Mouse (Mus musculus) cerebellum, adult 2 months (tissue): ENCODE measurements at regions not wholly inside any gene's neighbourhood (a gene's known extent, or its start where the extent isn't known, plus 50 kb on each side); places are given as distances from the start of the nearest gene placed in this dataset.

Source experiments
- DNase-seq, 2 experiments: peaks; one replicate each; pipeline ENCODE4 v3.0.0; 2021
- H3K27ac ChIP-seq: fragments of 200-500 bp; 2 replicates; pipeline ENCODE4 v1.5.1; 2012; ENCODE audit warnings: low read length, control low read depth, inconsistent platforms; ENCODE audit not compliant: insufficient read depth
- H3K27me3 ChIP-seq: fragments of 200-500 bp; 2 replicates; pipeline ENCODE4 v1.6.1; 2012; ENCODE audit warnings: inconsistent platforms, mild to moderate bottlenecking, low read length, moderate library complexity; ENCODE audit not compliant: control insufficient read depth, insufficient read depth
- H3K4me1 ChIP-seq: fragments of 200-500 bp; 2 replicates; pipeline ENCODE4 v1.6.1; 2011; ENCODE audit warnings: low read length; ENCODE audit not compliant: control insufficient read depth, insufficient read depth
- H3K4me3 ChIP-seq: fragments of 200-500 bp; replicated peaks from 2 replicates; pipeline ENCODE3; 2011; ENCODE audit warnings: mild to moderate bottlenecking, low read depth, low read length, control low read depth; ENCODE audit not compliant: insufficient read depth
- CTCF ChIP-seq: fragments of 200-500 bp; IDR thresholded peaks from 2 replicates; pipeline ENCODE4 v1.5.1; 2011; ENCODE audit warnings: low read depth, mild to moderate bottlenecking, control low read depth, low read length, moderate library complexity, borderline replicate concordance; ENCODE audit not compliant: insufficient read depth
- POLR2A ChIP-seq: fragments of 200-500 bp; IDR thresholded peaks from 2 replicates; pipeline ENCODE4 v1.6.1; 2011; ENCODE audit warnings: low read length, control low read depth, borderline replicate concordance; ENCODE audit not compliant: insufficient read depth
- WGBS: fragments of 180-500 bp; shearing (Covaris S2); methylation state at CpG from one replicate; pipeline ENCODE4 v1.1.7; 2018; 5-methylcytosine and 5-hydroxymethylcytosine counted together

DNA sequence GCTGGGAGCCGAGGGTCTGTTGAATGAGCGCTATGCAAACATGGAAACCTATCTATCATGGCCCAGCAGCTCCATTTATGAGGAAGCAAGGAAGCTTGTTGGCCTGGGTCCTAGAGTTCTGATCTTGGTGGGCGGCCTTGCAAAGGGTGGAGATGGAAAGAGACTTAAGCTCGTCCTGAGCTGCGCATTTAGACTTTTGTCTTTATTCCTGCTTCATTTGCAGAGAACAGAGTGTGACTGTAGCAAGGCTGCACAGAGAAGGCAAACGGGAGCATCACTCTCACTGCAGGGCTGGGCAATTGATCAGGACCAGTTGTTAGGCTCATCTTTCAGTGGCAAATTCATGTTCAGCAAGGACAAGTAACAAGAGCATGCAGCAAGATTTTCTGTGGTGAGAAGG lies 177.2 kb downstream of the Plod2 start:
- H3K4me3 ChIP-seq: no peak overlapping the region
- 72% methylated on average over 6 of the region's 6 CpGs for WGBS
- no peak for TF ChIP-seq CTCF
- TF ChIP-seq POLR2A: no peak
- H3K27me3 ChIP-seq: no peaks in the 10 kb centered on the region
- no peaks in the 10 kb centered on the region for H3K4me1 ChIP-seq
- no peak overlapping the region for H3K27ac ChIP-seq
- DNase-seq: no peak

DNA sequence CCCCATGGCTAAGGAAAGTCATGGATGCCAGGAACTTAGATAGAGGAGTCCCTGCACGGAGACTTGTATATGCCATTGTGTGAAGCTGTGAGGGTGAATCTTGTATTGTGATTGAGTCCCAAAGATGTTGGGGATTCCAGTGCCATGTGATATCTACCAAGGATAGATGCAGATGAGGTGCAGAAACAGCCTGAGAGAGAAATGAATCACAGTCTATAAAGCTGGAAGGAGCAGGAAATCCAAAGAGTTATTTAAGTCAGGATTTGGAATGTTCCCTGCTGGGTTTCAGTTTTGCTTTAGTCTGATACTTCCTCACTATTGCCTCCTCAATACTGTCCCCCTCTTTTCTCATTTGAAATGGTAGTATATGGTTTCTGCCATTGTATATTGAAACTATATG lies 186.8 kb downstream of the Plod2 start:
- WGBS: 82% methylated on average over 1 of the region's 1 CpGs
- H3K27ac ChIP-seq: no peak overlapping the region
- DNase-seq: no peak
- no peak overlapping the region for H3K4me3 ChIP-seq
- no peaks in the 10 kb centered on the region for H3K4me1 ChIP-seq
- no peaks in the 10 kb centered on the region for H3K27me3 ChIP-seq
- TF ChIP-seq POLR2A (no peak), CTCF (no peak)

DNA sequence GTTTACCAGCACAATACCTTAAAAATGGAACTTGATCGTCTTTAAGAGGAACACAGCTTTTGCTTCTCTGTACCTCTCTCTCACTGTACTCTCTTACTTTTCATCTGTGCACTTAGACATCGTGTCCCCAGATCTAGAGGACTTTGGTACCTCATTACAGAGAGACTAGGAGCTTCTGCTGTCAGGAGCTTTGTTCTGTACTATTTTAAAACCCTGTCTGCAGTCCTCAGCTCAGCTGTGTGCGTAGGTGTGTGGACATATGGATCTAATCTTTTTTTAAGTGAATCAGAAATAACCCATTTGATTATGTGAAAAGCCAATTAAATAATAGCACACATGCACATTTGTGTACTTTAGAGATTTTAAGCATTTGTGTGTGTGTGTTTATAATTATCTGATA lies 189.4 kb downstream of the Plod2 start:
- 85% methylated on average over 3 of the region's 3 CpGs for WGBS
- no peak overlapping the region for H3K4me3 ChIP-seq
- no peak for TF ChIP-seq POLR2A
- no peak for TF ChIP-seq CTCF
- DNase-seq: no peak
- H3K27ac ChIP-seq: no peak overlapping the region
- H3K4me1 ChIP-seq: no peaks in the 10 kb centered on the region
- H3K27me3 ChIP-seq: no peaks in the 10 kb centered on the region

DNA sequence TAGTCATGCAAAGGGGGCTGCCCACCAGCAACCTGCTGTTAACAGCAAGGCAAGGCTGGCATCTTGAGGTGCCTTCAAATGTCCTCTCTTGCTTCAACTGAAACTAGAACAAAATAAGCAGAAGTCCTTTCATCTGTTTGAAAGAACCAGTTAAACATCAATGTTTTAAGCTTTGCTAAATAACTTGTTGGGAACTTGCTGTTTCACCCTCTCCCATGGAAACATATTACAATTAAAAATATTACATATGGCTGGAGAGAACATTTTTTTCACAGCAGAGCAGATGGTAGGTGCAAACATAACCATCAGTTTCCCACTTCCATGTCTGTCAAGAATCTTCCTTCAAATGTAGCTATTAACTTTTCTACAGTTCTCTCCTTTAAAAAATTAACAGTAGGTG lies 225.5 kb downstream of the Plod2 start:
- no peak for TF ChIP-seq CTCF
- no peak for TF ChIP-seq POLR2A
- Histone ChIP-seq H3K4me3 (no peak overlapping the region), H3K27me3 (no peaks in the 10 kb centered on the region), H3K27ac (no peak overlapping the region), H3K4me1 (no peaks in the 10 kb centered on the region)
- no peak for DNase-seq

DNA sequence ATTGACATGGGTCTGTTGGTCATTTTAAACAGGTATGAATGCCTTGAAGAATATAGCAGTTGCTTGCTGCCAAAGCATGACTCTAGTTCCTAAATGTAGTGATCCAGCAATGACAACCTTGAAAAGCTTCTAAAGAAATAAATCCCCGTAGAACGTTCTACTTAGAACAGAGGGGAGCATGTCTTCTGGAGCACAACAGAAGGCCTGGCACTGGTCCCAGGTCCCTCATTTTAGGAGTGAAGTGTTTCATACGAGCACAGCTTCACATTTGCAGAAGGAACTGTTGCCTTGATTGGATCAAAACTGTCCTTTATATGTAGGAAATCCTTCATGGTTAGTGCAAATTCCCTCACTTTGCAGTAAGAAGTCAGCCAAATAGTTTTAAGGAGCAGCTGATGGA lies 226.4 kb downstream of the Plod2 start:
- no peak for TF ChIP-seq CTCF
- no peak for TF ChIP-seq POLR2A
- Histone ChIP-seq H3K27me3 (no peaks in the 10 kb centered on the region), H3K4me3 (no peak overlapping the region), H3K27ac (no peak overlapping the region), H3K4me1 (no peaks in the 10 kb centered on the region)
- WGBS: 4% methylated on average over 3 of the region's 3 CpGs
- DNase-seq: no peak

DNA sequence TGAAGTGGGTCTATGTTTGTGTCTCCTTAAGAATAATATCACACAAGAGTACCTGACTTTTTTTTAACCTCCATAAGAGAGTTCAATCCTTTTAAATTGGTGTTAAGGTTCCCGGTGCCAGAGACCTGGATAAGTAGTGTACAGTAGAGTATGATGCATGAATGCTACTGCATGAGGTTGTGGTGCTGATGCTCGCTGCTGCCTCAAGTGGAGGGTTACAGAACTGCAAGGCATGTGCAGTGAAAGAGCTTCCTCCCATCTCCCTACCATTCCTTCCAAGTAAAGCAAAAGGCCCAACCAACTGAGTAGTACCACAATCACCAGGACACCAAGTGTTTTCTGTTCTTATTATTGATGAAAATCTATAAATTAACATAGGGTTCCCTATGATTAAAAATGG lies 227.5 kb downstream of the Plod2 start:
- no peak overlapping the region for H3K27ac ChIP-seq
- peak in 1 of 2 experiments; percentile 10 for DNase-seq

DNA sequence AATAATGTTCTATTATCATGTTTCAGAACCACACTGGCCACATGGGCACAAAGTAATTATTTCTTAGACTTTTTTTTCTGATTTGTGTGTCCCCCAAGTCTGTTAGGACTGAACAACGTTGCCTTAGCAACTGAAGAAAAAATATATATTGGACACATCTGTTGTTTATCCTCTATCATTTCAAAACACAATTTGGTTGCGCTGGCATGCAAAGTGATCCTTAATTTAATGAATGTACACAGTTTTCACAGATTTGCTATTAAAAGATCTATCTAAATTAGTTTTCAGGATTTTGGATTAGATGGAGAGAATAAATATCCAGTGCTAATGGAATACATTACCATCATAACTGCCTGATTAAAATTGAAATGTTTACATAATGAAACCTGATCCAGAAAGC lies 229.0 kb downstream of the Plod2 start:
- DNase-seq: no peak
- TF ChIP-seq CTCF: no peak
- TF ChIP-seq POLR2A: no peak
- no peak overlapping the region for H3K27ac ChIP-seq
- H3K4me3 ChIP-seq: no peak overlapping the region
- WGBS: 91% methylated on average over 2 of the region's 2 CpGs
- H3K27me3 ChIP-seq: no peaks in the 10 kb centered on the region
- no peaks in the 10 kb centered on the region for H3K4me1 ChIP-seq

More for the DNA sequence above, 227.5 kb downstream of the Plod2 start:
- H3K27me3 ChIP-seq: no peaks in the 10 kb centered on the region
- 65% methylated on average over 2 of the region's 2 CpGs for WGBS
- H3K4me1 ChIP-seq: no peaks in the 10 kb centered on the region
- TF ChIP-seq CTCF (peak; percentile 60), POLR2A (no peak)
- no peak overlapping the region for H3K4me3 ChIP-seq

DNA sequence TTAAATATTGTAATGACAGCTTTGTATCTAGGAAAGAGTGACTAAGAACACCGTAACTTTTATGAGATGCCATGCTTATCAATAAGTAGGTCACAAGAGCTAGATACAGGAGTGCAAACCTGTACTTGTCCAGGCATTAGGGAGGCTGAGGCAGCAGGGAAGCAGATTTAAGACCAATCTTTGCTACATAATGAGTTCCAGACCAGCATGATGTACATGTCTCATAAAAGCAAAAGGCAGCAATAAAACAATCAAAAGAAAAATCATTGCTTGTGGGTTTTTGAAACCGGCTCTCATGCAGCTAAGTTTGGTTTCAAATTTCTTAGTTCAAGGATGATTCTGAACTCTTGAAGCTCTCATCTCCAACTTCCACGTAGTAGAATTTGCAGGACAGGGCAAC lies 229.7 kb downstream of the Plod2 start:
- no peaks in the 10 kb centered on the region for H3K27me3 ChIP-seq
- H3K4me3 ChIP-seq: no peak overlapping the region
- no peak overlapping the region for H3K27ac ChIP-seq
- no peak for DNase-seq
- no peak for TF ChIP-seq CTCF
- TF ChIP-seq POLR2A: no peak
- H3K4me1 ChIP-seq: no peaks in the 10 kb centered on the region
- WGBS: 84% methylated on average over 3 of the region's 3 CpGs
